Mouse (Mus musculus) heart, adult 2 months (tissue): ENCODE data around the gene Rabl6.
A peak's percentile ranks its signal among the peaks of the same experiment; 100 is the strongest.

Source experiments
- CTCF ChIP-seq: fragments of 200-600 bp; IDR thresholded peaks from 2 replicates; pipeline ENCODE4 v1.8.1; 2022; ENCODE audit warnings: antibody characterized with exemption, mild to moderate bottlenecking, moderate library complexity
- EP300 ChIP-seq: fragments of 200-500 bp; IDR thresholded peaks from 2 replicates; pipeline ENCODE4 v1.6.1; 2011; ENCODE audit warnings: low read depth, low read length, control low read depth; ENCODE audit not compliant: insufficient read depth
- POLR2A ChIP-seq: fragments of 200-500 bp; IDR thresholded peaks from 2 replicates; pipeline ENCODE4 v1.6.1; 2011; ENCODE audit warnings: mild to moderate bottlenecking, low read depth, low read length, control low read depth; ENCODE audit not compliant: insufficient read depth

- no peak for TF ChIP-seq CTCF
- TF ChIP-seq POLR2A: peak; percentile 86
- 0 out of 2 replicates have a peak, but pooled peaks have one; percentile 22 for TF ChIP-seq EP300
Measured at GRCm38 (mm10) chr2:25546811-25547491, 61.4 kb downstream of the Rabl6 start, which contains the start of gene Traf2.
